Mouse (Mus musculus) lung, postnatal 0 days (tissue): ENCODE data around the gene Efcab5.

Source experiments
- CTCF ChIP-seq: IDR thresholded peaks from 2 replicates; pipeline ENCODE4 v1.5.1; 2016; ENCODE audit warnings: antibody characterized with exemption, mild to moderate bottlenecking
- EP300 ChIP-seq: IDR thresholded peaks from 2 replicates; pipeline ENCODE4 v1.6.1; 2016; ENCODE audit warnings: antibody characterized with exemption, mild to moderate bottlenecking, control low read depth

DNA sequence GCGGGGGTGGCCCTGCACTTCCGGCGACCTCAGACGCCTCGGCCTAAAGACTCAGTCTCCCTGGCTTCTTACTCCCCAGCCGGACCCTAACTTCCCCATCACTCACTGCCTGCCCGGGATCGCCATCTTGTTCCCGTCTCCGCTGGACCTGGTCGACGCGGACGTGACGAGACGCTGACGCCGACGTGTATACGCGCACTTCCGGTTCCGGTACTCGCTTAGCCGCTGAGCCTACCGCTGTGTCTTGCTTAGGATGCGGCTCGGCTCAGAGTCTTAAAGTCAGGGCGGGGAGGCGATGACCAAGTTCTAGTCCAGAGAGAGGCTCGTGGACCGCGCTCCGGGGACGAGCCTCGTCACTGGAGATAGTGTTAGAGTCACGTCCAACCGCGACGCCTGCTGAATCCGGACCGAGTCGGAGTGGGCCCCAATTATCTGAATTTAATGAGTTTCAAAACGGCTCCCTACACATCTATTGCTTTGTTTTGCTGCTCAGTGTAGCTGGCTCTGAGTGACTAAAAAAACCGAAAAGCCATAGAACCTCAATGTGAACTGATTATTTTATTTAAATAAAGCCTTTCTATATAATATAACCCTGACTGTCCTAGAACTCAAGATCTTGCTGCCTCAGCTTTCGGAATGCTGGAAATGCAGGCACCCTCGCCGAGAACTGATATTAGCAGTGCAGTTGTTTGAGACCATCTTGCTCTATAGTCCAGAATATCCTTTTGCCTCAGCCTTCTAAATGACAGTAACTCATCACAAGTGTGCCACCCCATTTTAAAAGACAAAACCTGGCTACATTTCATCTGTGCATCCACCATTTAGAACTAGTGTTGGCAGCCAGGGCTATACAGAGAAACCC lies 110.3 kb downstream of the Efcab5 start, which contains the start of gene Nsrp1:
- TF ChIP-seq EP300 (no peak), CTCF (no peak)
